ENCODE assay signal across 10 mouse cellular contexts in the genomic region with DNA sequence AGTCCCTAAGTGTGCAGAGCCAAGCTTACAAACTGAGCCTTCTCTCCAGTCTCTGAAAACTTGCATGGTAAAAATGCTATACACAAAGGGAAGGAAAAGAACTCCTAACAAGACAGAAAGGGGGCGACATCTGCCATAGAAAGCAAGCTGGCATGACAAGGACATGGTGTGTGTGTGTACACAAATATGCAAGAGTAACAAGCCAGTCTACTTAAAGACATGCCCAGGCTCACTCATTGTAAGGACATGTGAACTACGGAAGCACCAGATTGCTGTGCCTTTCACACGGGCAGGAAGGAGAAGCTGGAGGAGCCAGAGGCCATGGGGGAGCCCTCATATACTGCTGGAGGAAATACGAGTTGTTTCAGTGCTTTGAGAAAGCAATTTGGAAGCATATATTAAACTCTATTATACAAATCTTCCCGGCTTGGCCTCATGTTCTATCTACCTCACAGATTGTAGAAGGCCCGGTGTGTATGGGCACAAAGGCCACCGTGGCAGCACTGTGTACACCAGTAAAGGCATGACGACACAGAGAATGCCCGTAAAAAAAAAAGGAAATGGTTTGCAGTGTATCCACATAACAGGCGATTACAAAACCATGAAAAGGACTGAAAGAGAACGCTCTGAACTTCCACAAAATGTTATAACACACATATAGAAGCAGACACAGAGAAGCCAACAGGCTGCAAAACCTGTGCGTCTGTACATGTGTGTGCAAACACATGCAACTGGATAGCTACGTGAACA. TPM values are rescaled to one million over a fixed set of nuclear protein-coding genes. Genes with fewer than 3 reads are reported as not detected.
A peak's percentile ranks its signal among the peaks of the same experiment; 100 is the strongest.
DNase-seq lines count a peak whose midpoint lies in the region; ATAC-seq and TF ChIP-seq lines count a peak whose summit lies in the region.
"Had no signal": no experiment of that assay in that cellular context is flagged by ENCODE, and none has a peak within 500 bp of the region (broad histone marks: within the 10 kb centered on the region; RNA-seq: fewer than 3 reads in every experiment).

No protein-coding gene starts in this region.

- WGBS in kidney, embryonic 15.5 days, result 58% methylated on average over 13 of the region's 13 CpGs
- 54% methylated on average over 13 of the region's 13 CpGs for WGBS in kidney, embryonic 14.5 days
- 57% methylated on average over 13 of the region's 13 CpGs for WGBS in embryonic facial prominence, embryonic 15.5 days

- no peak overlapping the region for H3K4me3 ChIP-seq in kidney, embryonic 15.5 days (replicated peaks)
- H3K4me3 ChIP-seq in kidney, embryonic 14.5 days (ENCODE audit: low read length), result no peak overlapping the region
- no peak overlapping the region for H3K4me3 ChIP-seq in CH12.LX (replicated peaks in 1 of 3; ENCODE audit: low read depth in 2 of 3, low read length in 2 of 3, poor library complexity in 1 of 3)
- H3K4me3 ChIP-seq in embryonic facial prominence, embryonic 15.5 days (replicated peaks), result no peak overlapping the region
- H3K4me3 ChIP-seq: myocyte had no signal

- H3K27ac ChIP-seq in kidney, embryonic 15.5 days, result peak overlapping the region; percentile 57
- no peak overlapping the region for H3K27ac ChIP-seq in kidney, embryonic 14.5 days (ENCODE audit: low read depth, low read length)
- H3K27ac ChIP-seq in CH12.LX (ENCODE audit: insufficient read depth, low read depth), result no peak overlapping the region
- H3K27ac ChIP-seq in embryonic facial prominence, embryonic 15.5 days (replicated peaks), result peak overlapping the region; percentile 8

- H3K4me1 ChIP-seq in kidney, embryonic 15.5 days, result peaks cover 53% of the 10 kb centered on the region
- H3K4me1 ChIP-seq in kidney, embryonic 14.5 days (ENCODE audit: control insufficient read depth, insufficient read depth, low read length), result peaks cover 5% of the 10 kb centered on the region; the same call in 1 of the 2 replicates
- H3K4me1 ChIP-seq in CH12.LX (ENCODE audit: control insufficient read depth in 1 of 2, insufficient read depth in 2 of 2), result peaks cover 0 to 16% of the 10 kb centered on the region in 2 experiments; a peak in 2 of 4 replicates
- peaks cover 9% of the 10 kb centered on the region; the same call in 1 of the 2 replicates for H3K4me1 ChIP-seq in embryonic facial prominence, embryonic 15.5 days

- in situ Hi-C loops in CH12.LX (cut with MboI; ENCODE audit: low pct_ligation_motif_present, low pct_unique_long_range_greater_than_20kb, low sequenced_read_pairs), result no loop called here

- no peak overlapping the region for H3K4me2 ChIP-seq in kidney, embryonic 15.5 days
- no peak overlapping the region for H3K4me2 ChIP-seq in kidney, embryonic 14.5 days (replicated peaks; ENCODE audit: low read depth, low read length)
- H3K4me2 ChIP-seq in CH12.LX (ENCODE audit: insufficient read depth, low read depth, poor library complexity, severe bottlenecking), result no peak overlapping the region
- no peak overlapping the region for H3K4me2 ChIP-seq in embryonic facial prominence, embryonic 15.5 days (replicated peaks)

- no peak for DNase-seq in CH12.LX (ENCODE audit: extremely low read depth)
- DNase-seq in lung, postnatal 10 days, result peak; percentile 47
- DNase-seq in gastrocnemius, adult 18-20 months (ENCODE audit: low spot score), result no peak
- no peak for DNase-seq in retina, postnatal 1 day
- no peak for DNase-seq in cerebellum, adult 11 months
- DNase-seq: cerebellum, adult 2 months had no signal

- H3K79me2 ChIP-seq in CH12.LX (replicated peaks; ENCODE audit: control insufficient read depth, extremely low read depth, insufficient read depth, poor library complexity, severe bottlenecking), result no peaks in the 10 kb centered on the region; the same call in 1 of the 2 replicates

- peak in 1 of 2 experiments; percentile 67; a peak in 2 of 4 replicates for TF ChIP-seq CTCF in CH12.LX (conservative IDR thresholded peaks at IDR 0.05 in 1 of 2, IDR thresholded peaks at IDR 0.05 in 1 of 2; ENCODE audit: low read depth in 2 of 2, low read length in 2 of 2)

- TF ChIP-seq POLR2A in CH12.LX (IDR thresholded peaks at IDR 0.05; ENCODE audit: low read depth, low read length), result no peak

- ATAC-seq in kidney, embryonic 15.5 days (replicated peaks; ENCODE audit: low FRiP score), result 0 out of 2 replicates have a peak, but pooled peaks have one; percentile 20
- no peak for ATAC-seq in kidney, embryonic 14.5 days (ENCODE audit: low FRiP score, low TSS enrichment)
- ATAC-seq in embryonic facial prominence, embryonic 15.5 days (ENCODE audit: insufficient number of reproducible peaks, low FRiP score, low TSS enrichment, low read depth), result no peak

- no peaks in the 10 kb centered on the region for H3K27me3 ChIP-seq in kidney, embryonic 15.5 days
- H3K27me3 ChIP-seq in kidney, embryonic 14.5 days (ENCODE audit: control insufficient read depth, insufficient read depth, low read length), result no peaks in the 10 kb centered on the region
- no peaks in the 10 kb centered on the region for H3K27me3 ChIP-seq in CH12.LX (replicated peaks)
- H3K27me3 ChIP-seq in embryonic facial prominence, embryonic 15.5 days, result no peaks in the 10 kb centered on the region; the same call in 1 of the 2 replicates

- no peak for TF ChIP-seq EP300 in CH12.LX (IDR thresholded peaks at IDR 0.05; ENCODE audit: low read length)

- peaks cover 11% of the 10 kb centered on the region for H3K36me3 ChIP-seq in kidney, embryonic 15.5 days
- peaks cover 2% of the 10 kb centered on the region; the same call in 1 of the 2 replicates for H3K36me3 ChIP-seq in kidney, embryonic 14.5 days (ENCODE audit: control insufficient read depth, insufficient read depth, low read length)
- peaks cover 9 to 94% of the 10 kb centered on the region in 2 experiments for H3K36me3 ChIP-seq in CH12.LX (replicated peaks in 1 of 2; ENCODE audit: control insufficient read depth in 1 of 2, insufficient read depth in 1 of 2, low read length in 1 of 2)
- H3K36me3 ChIP-seq in embryonic facial prominence, embryonic 15.5 days, result no peaks in the 10 kb centered on the region

- dilution Hi-C loops in CH12.LX (cut with MboI; ENCODE audit: extremely low pct_ligation_motif_present, extremely low pct_unique_long_range_greater_than_20kb, low sequenced_read_pairs), result no loop called here

- peak; percentile 61 for TF ChIP-seq RAD21 in CH12.LX (IDR thresholded peaks at IDR 0.05; ENCODE audit: low read depth, low read length)

- H3K9ac ChIP-seq in kidney, embryonic 15.5 days, result no peak overlapping the region
- no peak overlapping the region for H3K9ac ChIP-seq in kidney, embryonic 14.5 days (ENCODE audit: low read depth, low read length)
- H3K9ac ChIP-seq in CH12.LX (ENCODE audit: insufficient read depth, low read depth), result no peak overlapping the region
- no peak overlapping the region for H3K9ac ChIP-seq in embryonic facial prominence, embryonic 15.5 days

- H3K9me3 ChIP-seq in kidney, embryonic 15.5 days (replicated peaks), result no peaks in the 10 kb centered on the region
- no peaks in the 10 kb centered on the region for H3K9me3 ChIP-seq in kidney, embryonic 14.5 days (ENCODE audit: control insufficient read depth, low read length)
- H3K9me3 ChIP-seq in CH12.LX (replicated peaks; ENCODE audit: low read length), result no peaks in the 10 kb centered on the region
- no peaks in the 10 kb centered on the region for H3K9me3 ChIP-seq in embryonic facial prominence, embryonic 15.5 days (replicated peaks)

TF ChIP-seq in CH12.LX, 34 proteins besides CTCF, POLR2A, EP300 and RAD21:
- no peak for TF ChIP-seq ZKSCAN1 (IDR thresholded peaks at IDR 0.05; ENCODE audit: borderline replicate concordance, low read depth, low read length)
- TF ChIP-seq SMC3 (IDR thresholded peaks at IDR 0.05; ENCODE audit: low read depth, low read length), result peak; percentile 76

RNA-seq across cellular contexts. Expression of a gene that starts 28.3 kb away (rescaled TPM):
- polyA plus RNA-seq in kidney, embryonic 15.5 days (2015; fragmentation: Nextera tagmentation; extraction: Ambion mirVana), result 56.2 and 57.8 TPM in 2 replicates
- 29.4 and 44.4 TPM in 2 replicates for polyA plus RNA-seq in kidney, embryonic 14.5 days (2014; fragmentation: Nextera tagmentation; extraction: Ambion mirVana)
- total RNA-seq in CH12.LX (2012; rRNA removed), result 20.7 and 22.7 TPM in 2 replicates
- total RNA-seq in CH12.LX (2014; rRNA removed), result 34.8 and 35.7 TPM in 2 replicates
- polyA plus RNA-seq in CH12.LX (2012; ENCODE audit: insufficient read length, low read depth), result 74.8 and 81.1 TPM in 2 replicates
- 16.7 and 19.1 TPM in 2 replicates for polyA plus RNA-seq in embryonic facial prominence, embryonic 15.5 days (2015; fragmentation: Nextera tagmentation; extraction: Ambion mirVana)
- 100 to 1,000 TPM in 1 of 2 experiments, 10 to 100 TPM in 1; 89.6 to 103 TPM for total RNA-seq in gastrocnemius, adult 18-20 months (2021)

RNA-seq across cellular contexts. Expression of a gene that starts 46.9 kb away (rescaled TPM):
- polyA plus RNA-seq in kidney, embryonic 15.5 days (2015; fragmentation: Nextera tagmentation; extraction: Ambion mirVana), result 203 and 207 TPM in 2 replicates
- 196 and 253 TPM in 2 replicates for polyA plus RNA-seq in kidney, embryonic 14.5 days (2014; fragmentation: Nextera tagmentation; extraction: Ambion mirVana)
- 5.0 and 6.5 TPM in 2 replicates for total RNA-seq in CH12.LX (2012; rRNA removed)
- 2.0 and 2.8 TPM in 2 replicates for total RNA-seq in CH12.LX (2014; rRNA removed)
- polyA plus RNA-seq in CH12.LX (2012; ENCODE audit: insufficient read length, low read depth), result 6.2 and 6.7 TPM in 2 replicates
- polyA plus RNA-seq in embryonic facial prominence, embryonic 15.5 days (2015; fragmentation: Nextera tagmentation; extraction: Ambion mirVana), result 138 and 147 TPM in 2 replicates
- 1 to 10 TPM; 4.8 to 5.3 TPM for total RNA-seq in gastrocnemius, adult 18-20 months (2021)

Comparison
In these comparisons a context has a peak if more than half of its experiments do, and no peak if none do; other contexts are left out.
1. H3K27ac ChIP-seq: peak in kidney, embryonic 15.5 days (single experiment) and embryonic facial prominence, embryonic 15.5 days (single experiment); none in kidney, embryonic 14.5 days (single experiment) and CH12.LX (single experiment).
2. RNA of a gene that starts 46.9 kb away (polyA plus RNA-seq): 196 to 253 TPM in kidney, embryonic 14.5 days, 203 to 207 TPM in kidney, embryonic 15.5 days and 138 to 147 TPM in embryonic facial prominence, embryonic 15.5 days; 6.2 to 6.7 TPM in CH12.LX; every median in the first group is over 10 times any median in the second.